Mouse (Mus musculus) c-Kit-positive CD71-positive TER-119-positive erythroid progenitor cells, embryonic 14.5 days (primary cell): ENCODE data around the gene Olfr685.

ENCODE experiments used
- DNase-seq: peaks from one replicate; pipeline ENCODE4 v3.0.0-alpha.2; 2013; ENCODE audit warnings: low spot score

Gene Olfr685

GRCm38 (mm10) chr7:105185912-105186311, at the start of gene Olfr685:
Gene Olfr685 (minus strand): TSS chr7:105186012.
- no peak for DNase-seq

DNA sequence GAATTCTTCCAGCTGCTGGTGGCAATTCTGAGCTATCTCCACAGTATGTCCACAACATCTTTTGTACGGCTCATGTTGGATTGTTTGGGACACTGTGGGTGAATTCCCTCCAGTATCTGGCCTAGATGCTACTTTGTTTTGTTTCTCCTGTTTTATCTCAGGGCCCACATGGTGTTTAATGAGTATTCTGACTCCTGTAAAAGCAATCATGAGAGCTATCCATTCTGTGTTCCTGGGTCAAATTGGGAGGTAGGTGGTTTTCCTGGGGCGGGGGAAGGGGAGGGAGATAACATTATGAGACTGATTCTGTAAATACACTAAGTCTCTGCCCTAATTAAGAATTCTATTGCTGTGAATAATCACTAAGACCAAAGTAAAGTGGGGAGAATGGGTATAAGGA, 43.6 kb upstream of the Olfr685 start:
- no peak for DNase-seq

- DNase-seq, result no peak
Observed at GRCm38 (mm10) chr7:105228138-105228537, 42.3 kb upstream of the Olfr685 start.

DNA sequence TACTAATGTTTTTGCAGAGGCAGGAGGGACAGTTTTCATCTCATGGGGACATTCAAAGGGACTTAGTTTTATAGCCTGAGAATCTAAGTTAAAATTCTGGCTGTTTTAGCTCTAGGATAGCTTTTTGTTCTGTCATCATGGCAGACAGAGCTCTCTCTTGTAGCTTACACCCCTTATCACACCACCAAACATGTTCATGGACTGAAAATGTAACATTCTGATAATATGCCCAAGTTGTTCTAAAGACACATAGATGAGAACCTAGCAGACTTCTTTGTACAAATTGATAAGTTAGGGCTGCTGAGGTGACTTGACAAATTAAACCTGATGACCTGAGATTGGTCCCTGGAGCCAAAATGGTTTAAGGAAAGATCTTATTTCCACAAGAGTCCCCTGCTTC, 40.9 kb upstream of the Olfr685 start:
- no peak for DNase-seq

DNA sequence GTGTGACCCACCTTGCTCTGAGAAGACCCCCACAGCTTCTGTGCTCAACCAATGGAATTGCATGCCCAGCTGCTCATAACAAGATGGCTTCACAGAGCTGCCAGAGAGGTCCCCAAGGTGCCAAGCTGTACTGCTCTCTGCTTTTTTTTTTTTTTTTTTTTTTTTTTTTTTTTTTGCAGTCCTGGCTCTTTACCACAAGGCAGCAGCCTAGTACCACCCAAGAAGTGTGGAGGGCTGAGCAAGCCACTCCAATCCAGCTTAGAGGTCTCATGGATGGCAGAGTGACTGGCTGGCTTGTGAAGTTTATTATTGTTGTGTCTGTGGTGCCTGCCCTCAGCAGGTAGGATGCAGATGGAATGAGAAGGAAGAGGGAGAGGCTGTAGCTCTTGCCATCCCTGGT, 40.3 kb upstream of the Olfr685 start:
- no peak for DNase-seq

DNA sequence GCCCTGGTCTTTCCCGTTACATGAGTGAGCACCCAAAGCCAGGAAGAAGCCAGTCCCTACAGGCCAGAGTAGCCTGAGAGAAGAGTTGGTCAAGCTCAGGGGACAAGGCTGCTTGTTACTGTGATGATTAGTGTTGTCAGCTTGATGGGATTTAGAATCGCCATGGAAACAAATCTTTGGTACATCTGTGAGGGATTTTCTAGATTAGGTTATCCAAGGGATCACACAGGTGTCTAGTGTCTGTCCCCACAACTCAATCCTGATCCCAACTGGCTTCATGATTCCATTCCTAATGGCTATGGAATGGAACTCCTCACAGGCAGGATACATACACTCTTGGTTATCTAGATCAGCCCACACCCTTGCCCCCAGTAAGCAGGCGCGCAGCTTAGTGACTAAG, 32.5 kb upstream of the Olfr685 start:
- no peak for DNase-seq

- DNase-seq, result no peak
Observed at GRCm38 (mm10) chr7:105214761-105215160, 28.9 kb upstream of the Olfr685 start.

DNA sequence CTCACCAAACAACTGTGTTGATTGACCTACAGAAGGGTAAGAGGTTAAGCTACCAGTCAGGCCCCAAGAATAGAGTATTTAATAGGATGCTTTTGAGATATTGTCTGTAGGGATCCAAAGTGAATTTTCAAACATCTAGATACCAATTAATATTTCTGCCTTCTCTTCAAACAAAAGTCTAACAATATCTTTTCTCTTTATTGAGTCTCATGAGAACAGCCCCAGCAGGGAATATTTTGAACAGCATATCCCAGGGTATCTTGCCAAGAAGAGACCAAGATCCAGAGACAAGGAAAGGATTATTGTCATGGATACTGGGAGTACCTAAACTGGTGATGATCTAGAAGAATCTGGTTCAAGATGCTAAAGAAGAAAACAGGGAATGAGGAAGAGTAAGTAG, 21.6 kb upstream of the Olfr685 start, which contains the start of gene Olfr686:
Olfr686 (minus strand) TSS at position 101 of the 400 bp plus-strand sequence.
- DNase-seq, result no peak

GRCm38 (mm10) chr7:105170773-105171172, 15.0 kb downstream of the Olfr685 start:
- no peak for DNase-seq

GRCm38 (mm10) chr7:105163553-105163952, 22.3 kb downstream of the Olfr685 start, which contains the start of gene Olfr684:
Gene Olfr684 (minus strand): TSS chr7:105163653.
- DNase-seq, result no peak

- no peak for DNase-seq
Observed at GRCm38 (mm10) chr7:105146912-105147311, 38.9 kb downstream of the Olfr685 start, which contains the start of gene Olfr683. Gene Olfr683 (minus strand): TSS chr7:105147012.

DNA sequence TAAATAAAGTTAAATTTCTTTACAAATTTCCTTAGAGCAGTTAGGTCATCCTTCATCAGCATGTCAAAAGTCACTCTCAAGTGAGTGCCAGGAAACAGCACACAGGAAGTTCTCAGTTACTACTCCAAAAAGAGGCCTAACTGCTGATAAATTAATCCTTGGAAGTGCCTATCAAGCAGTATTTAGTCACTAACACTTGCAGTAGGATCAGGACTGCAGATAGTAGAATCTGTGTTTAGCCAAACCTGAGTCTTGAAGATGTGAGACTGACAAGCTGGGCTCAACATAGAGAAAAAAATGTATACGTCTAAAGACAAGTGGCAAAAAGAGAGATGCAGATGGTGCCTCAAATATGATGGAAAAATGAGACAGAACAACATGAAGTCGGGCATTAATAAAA, 44.5 kb downstream of the Olfr685 start:
- no peak for DNase-seq
